Mouse (Mus musculus): ENCODE data around the gene Mfsd5. TPM values are rescaled to one million over a fixed set of nuclear protein-coding genes. Genes with fewer than 3 reads are reported as not detected.

Mfsd5 gene
- polyA plus RNA-seq, 1 experiment, result 48.7 TPM

DNA sequence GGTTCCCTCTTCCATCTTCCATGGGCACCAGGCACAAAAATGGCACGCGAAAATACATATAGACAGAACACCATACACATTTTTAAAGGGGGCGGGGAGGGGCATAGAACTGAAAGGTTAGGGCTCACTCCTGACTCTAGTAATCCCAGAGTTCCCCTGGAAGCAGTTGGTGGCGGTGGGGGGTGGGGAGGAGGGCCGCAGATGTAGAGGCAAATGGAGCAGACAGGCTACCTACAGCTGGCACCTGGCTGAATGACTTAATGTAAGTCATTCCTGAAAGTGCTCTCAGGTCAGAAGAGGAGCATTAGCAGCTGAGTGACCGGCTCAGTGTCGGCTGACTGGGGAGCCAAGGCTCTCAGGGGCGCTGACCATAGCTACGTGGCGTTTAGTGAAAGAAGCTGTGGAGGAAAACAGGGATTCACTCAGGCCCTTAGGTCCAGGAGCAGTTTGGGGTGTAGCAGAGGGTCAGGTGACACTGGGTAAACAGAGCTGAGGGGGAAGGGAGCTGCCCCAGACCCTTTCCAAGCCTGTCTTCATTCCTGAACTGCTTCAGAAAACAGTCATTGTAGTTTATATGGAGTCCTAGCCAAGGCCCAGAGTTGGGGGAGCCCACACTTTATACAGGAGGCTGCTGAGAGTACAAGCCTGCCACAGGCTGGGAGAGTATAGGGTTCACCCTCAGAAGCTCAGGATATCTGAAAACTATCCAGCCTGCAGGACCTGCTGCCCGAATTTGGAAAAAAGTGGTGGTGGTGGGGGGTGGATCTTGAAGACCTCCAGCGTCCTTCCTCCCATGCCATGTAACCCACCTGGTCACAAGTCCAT is 36.6 kb upstream of the Mfsd5 start:
- no peak for TF ChIP-seq CTCF (IDR thresholded peaks at IDR 0.05; ENCODE audit: borderline replicate concordance, extremely low read depth, insufficient read depth, insufficient read length)
- TF ChIP-seq POLR2A (IDR thresholded peaks at IDR 0.05; ENCODE audit: borderline replicate concordance, extremely low read depth, insufficient read depth, insufficient read length, poor library complexity, severe bottlenecking), result no peak
- no peak for DNase-seq (ENCODE audit: low read depth)

DNA sequence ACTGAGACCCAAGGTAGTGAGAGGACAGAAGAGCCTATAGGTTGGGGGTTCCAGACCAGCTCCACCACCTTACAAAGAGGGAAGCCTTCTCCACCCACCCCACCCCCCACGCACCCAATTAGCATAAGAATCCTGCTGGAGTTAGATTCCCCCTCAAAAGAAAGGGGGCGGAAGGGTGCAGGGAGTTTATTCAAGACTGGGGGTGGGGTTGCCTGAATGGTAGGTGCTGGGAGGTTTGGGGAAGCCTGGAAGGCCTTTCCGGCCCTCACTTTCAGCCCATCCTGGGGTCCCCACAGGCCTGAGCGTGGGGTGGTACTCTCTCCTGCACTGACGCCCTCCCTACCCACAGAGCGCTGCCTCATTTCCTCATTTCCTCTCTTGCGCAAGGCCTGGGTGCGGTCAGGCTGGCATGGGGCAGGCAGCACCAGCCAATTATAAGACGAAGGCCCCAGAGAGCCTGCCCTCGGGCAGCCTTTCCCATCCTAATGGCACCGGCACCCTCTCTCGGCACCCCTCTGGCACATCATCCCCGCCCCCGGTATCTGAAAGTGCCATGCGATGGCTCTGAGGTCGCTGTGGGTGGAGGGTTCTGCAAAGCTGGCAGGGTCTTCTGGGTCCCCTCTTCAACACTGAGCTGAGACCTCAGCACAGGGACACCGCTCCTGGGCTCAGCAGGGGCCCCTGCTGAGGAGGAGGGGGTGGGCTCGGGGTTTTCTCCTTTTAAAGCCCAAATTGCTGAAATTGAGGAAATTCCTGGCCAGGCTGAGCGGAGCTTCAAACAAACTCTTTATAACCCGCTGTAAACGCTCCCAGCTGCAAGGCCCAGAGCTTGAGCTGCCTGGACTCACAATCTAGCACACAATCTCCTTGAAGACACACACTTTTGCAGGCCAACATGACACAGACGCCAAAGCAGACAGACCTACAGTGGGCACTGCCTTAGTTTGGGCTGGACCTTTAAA is 35.7 kb upstream of the Mfsd5 start:
- DNase-seq (ENCODE audit: low read depth), result no peak
- TF ChIP-seq CTCF (IDR thresholded peaks at IDR 0.05; ENCODE audit: borderline replicate concordance, extremely low read depth, insufficient read depth, insufficient read length), result no peak
- TF ChIP-seq POLR2A (IDR thresholded peaks at IDR 0.05; ENCODE audit: borderline replicate concordance, extremely low read depth, insufficient read depth, insufficient read length, poor library complexity, severe bottlenecking), result no peak

DNA sequence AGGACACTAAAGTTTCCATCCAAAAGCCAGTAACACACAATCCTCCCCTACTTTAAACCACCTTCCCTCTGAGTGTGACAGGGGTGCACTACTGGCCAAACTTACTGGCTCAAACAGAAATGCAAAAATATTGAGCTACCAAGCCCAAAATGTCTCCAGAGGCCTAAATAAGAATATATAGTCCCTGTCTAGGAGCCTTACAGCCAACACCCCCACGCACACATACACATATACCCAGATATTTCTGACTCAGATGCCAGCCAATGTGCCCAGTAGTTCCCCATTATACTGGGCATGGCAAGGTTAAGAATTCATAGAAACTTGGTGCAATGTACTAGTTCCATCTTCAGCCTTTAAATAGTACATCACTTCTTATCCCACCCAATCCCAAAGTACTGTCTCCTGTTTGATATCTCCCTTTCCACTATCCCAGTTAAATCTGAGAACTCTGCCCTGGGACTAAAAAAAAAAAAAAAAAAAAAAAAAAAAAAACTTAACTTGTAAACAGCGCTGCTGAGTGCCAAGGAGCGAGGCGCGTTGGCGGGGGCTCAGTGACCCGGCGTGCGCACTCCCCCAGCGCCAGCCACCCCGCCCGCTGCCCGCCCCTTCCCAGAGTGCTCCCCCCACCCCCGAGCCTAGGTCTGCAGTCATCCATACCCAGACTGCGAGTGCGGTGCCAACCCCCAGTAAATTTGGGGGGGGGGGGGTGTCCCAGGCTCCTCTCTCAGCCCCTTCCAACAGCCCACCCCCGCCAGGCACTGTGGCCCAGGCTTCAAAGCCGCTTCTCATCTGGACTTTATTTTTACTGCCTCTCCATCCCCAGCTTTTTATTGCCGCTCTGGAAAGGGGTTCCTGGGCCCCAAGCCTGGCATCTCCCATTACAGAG is 34.7 kb upstream of the Mfsd5 start:
- no peak for DNase-seq (ENCODE audit: low read depth)
- TF ChIP-seq POLR2A (IDR thresholded peaks at IDR 0.05; ENCODE audit: borderline replicate concordance, extremely low read depth, insufficient read depth, insufficient read length, poor library complexity, severe bottlenecking) (no peak), CTCF (IDR thresholded peaks at IDR 0.05; ENCODE audit: borderline replicate concordance, extremely low read depth, insufficient read depth, insufficient read length) (no peak)

DNA sequence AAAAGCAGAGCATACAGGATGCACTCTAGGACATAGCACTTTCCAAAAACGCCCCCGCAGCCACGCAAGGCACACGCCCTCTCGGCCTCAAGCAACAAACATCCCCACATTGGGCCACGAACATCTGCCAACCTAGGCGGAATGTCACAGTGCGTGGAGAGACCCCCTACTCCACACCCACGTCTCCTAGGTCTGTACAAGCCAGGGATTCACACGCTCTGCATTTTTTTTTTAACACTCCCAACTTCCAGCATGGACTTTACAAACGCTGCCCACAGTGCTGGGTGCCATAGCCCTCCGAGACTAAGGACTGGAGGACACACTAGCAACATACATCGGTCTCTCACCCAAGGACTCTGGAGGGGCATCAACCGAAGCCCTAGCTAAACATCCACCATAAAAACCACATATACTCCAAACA is 33.8 kb upstream of the Mfsd5 start:
- TF ChIP-seq POLR2A (IDR thresholded peaks at IDR 0.05; ENCODE audit: borderline replicate concordance, extremely low read depth, insufficient read depth, insufficient read length, poor library complexity, severe bottlenecking) (no peak), CTCF (IDR thresholded peaks at IDR 0.05; ENCODE audit: borderline replicate concordance, extremely low read depth, insufficient read depth, insufficient read length) (no peak)
- no peak for DNase-seq (ENCODE audit: low read depth)

DNA sequence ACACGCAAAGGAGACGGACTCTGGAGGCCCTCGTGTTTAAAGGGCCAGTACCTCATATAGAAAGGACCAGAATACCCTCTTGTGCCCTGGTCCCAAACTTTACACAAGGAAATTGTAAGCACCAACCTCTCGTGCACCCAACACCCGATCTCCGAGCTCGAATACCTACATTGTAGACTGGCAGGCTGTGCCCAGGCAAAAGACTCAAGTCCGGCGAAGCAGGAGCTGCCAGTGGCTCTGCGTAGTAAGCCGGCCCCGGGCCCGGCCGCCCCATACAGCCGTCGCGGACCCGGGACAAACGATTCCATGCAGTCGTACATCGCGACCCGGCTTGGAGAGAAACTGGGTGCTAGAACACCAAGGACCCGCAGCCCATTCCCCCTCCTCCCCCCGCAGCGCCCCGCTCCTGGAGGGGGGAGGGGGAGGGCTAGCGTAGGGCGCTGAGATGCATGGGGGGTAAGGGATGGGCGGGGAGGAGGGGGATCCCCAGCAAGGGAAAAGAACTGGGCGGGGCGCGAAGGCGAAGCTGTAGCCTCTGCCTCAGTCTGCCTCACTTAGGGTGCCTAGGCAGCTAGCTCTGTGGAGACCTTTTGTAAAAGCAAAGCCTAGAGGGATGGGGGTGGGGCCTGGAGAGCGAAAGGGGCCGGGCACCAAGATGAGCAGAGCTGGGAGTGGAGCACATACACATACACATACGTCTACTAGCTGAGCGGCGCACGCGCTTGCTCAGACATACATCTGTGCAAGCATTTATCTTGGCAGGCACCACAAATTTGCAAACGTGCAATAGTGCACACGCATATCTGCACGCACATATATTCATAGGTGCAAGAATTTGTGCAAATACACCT is 33.1 kb upstream of the Mfsd5 start:
- no peak for TF ChIP-seq CTCF (IDR thresholded peaks at IDR 0.05; ENCODE audit: borderline replicate concordance, extremely low read depth, insufficient read depth, insufficient read length)
- no peak for TF ChIP-seq POLR2A (IDR thresholded peaks at IDR 0.05; ENCODE audit: borderline replicate concordance, extremely low read depth, insufficient read depth, insufficient read length, poor library complexity, severe bottlenecking)

DNA sequence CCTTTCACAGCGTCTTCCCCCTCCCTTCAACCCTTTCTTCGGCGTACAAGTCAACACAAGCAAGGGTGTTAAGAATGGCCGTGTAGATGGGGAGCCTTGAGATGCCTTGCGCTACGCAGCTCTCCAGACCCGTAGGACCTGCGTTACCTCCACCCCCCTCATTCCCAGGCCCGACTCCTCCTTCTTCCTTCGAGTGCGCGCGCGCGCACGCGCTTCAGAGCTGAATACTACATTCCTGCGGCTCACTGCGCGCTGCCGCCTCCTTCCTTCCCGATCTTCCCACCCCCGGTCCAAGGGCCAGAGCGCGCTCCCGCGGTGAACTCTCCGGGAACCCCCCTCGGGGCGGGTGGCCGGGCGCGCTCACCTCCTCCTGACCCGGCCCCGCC is 32.4 kb upstream of the Mfsd5 start:
- no peak for TF ChIP-seq POLR2A (IDR thresholded peaks at IDR 0.05; ENCODE audit: borderline replicate concordance, extremely low read depth, insufficient read depth, insufficient read length, poor library complexity, severe bottlenecking)
- no peak for TF ChIP-seq CTCF (IDR thresholded peaks at IDR 0.05; ENCODE audit: borderline replicate concordance, extremely low read depth, insufficient read depth, insufficient read length)
- DNase-seq (ENCODE audit: low read depth), result peak; percentile 95

More for the DNA sequence above, 33.1 kb upstream of the Mfsd5 start:
- DNase-seq (ENCODE audit: low read depth), result peak; percentile 94

DNA sequence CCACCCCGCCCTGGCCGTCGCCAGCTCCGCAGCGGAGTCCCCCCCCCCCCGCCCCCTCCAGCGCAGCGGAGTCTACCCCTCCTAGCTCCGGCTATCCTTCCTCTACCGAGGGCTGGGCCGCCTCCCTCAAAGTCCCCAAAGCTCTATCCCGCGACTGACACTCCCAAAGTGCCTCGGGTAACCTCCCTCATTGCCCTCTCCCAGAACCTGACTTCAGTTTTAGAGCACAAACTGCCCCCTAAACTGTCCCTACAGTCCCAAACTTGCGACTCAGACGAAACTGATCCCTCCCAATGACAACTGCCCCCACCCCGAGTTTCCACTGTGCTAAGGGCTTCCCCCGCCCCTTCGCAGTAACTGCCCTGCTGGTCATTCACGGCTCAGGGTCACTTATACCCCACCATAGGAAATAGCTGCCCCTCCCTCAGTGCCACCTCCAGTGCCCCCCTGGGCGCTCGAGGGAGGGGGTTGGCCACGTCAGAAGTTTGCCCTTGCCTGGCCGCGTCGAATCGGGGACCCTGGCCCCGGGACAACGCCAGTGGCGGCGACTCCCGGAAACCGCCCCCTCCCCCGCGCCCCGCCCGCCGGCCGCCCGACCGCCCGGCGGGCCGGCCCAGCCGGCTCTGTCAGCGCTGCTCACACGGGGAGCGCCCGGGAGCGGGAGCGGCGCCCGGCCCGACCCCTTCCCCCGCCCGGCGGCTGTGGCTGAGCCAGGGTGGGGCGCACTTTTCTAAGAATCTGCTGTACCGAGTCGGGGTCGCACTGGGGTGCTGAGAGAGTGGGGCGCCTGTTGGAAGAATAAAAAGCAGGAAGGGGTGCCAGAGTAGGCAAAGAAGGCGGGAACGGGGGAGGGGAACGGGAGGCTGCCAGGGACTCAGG is 31.8 kb upstream of the Mfsd5 start:
- TF ChIP-seq CTCF (IDR thresholded peaks at IDR 0.05; ENCODE audit: borderline replicate concordance, extremely low read depth, insufficient read depth, insufficient read length) (no peak), POLR2A (IDR thresholded peaks at IDR 0.05; ENCODE audit: borderline replicate concordance, extremely low read depth, insufficient read depth, insufficient read length, poor library complexity, severe bottlenecking) (no peak)
- peak; percentile 63 for DNase-seq (ENCODE audit: low read depth)

DNA sequence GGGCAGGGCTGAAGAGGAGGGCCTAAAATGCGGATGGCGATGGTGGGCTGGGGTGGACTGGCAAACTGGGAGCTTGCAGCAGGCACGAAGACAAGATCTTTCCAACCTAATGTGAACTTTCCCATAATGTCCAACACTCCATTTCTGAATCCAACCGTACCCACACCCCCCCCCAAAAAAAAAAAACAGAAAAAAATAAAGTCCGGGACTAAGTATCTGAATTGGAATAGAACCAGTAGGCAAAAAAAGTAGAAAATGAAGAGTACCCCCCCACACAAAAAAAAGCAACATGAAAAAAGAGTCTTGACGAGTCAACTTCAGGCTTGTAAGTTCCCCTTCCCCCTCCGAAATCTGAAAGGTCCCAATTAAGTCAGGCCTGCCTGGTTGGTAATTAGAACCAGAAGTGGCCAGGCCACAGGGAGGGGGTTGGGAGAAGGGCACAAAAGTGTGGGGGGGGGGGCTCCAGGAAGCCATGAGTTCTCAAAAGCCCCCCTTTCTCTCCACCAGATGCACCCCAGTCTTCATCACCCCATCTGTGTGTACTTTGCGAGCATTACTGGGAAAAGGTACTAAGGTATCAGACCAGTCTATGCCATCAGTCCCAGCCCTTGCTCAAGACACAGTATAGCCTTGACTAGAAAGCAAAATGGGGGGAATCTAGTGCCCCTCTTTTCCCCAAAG is 31.0 kb upstream of the Mfsd5 start:
- TF ChIP-seq POLR2A (IDR thresholded peaks at IDR 0.05; ENCODE audit: borderline replicate concordance, extremely low read depth, insufficient read depth, insufficient read length, poor library complexity, severe bottlenecking), result no peak
- TF ChIP-seq CTCF (IDR thresholded peaks at IDR 0.05; ENCODE audit: borderline replicate concordance, extremely low read depth, insufficient read depth, insufficient read length), result no peak

DNA sequence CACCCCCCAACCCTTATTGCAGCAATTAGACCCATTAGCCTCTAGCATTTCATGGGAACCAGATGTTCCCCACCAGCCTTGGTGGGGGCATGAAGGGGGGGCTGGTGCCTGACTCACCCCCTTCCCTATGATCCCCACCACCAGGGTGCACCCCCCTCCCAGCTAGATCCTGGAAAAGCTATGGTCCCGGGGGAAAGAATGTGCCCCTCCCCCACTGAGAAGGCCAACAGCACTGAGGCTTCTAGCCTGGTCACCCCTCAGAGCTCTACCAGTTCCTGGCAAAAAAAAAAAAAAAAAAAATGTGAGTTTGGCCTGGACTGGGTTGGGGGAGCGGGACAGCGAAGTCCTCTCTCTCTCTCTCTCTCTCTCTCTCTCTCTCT is 30.5 kb upstream of the Mfsd5 start:
- DNase-seq (ENCODE audit: low read depth), result no peak
- TF ChIP-seq POLR2A (IDR thresholded peaks at IDR 0.05; ENCODE audit: borderline replicate concordance, extremely low read depth, insufficient read depth, insufficient read length, poor library complexity, severe bottlenecking), result no peak
- TF ChIP-seq CTCF (IDR thresholded peaks at IDR 0.05; ENCODE audit: borderline replicate concordance, extremely low read depth, insufficient read depth, insufficient read length), result no peak

More for the DNA sequence above, 31.0 kb upstream of the Mfsd5 start:
- DNase-seq (ENCODE audit: low read depth), result no peak
